Mouse (Mus musculus) spleen, embryonic (tissue): ENCODE data around the gene Gm29735.
"Not testable (repeated sequence)": the region's sequence is repeated elsewhere in the genome, so short reads cannot be mapped to it uniquely, and the experiment has no call there.

ENCODE experiments used
- CTCF ChIA-PET: fragments of 350-600 bp; sonication (Branson Sonifier 250); formaldehyde crosslinking; loops from one replicate; lab custom pipeline; 2022; lab: Charles Lee

The Gm29735 gene

GRCm38 (mm10) chr7:142128843-142129242 is 28.1 kb downstream of the Gm29735 start:
- CTCF ChIA-PET, result no interaction called here

- CTCF ChIA-PET, result not testable (repeated sequence)
Measured at GRCm38 (mm10) chr7:142120629-142121028, 36.3 kb downstream of the Gm29735 start, which contains the start of gene Gm45618. Gm45618 (minus strand) TSS chr7:142120729.

- CTCF ChIA-PET, result no interaction called here
Measured at GRCm38 (mm10) chr7:142119632-142120031, 37.3 kb downstream of the Gm29735 start.
